Mouse (Mus musculus) limb, embryonic 14.5 days (tissue): ENCODE data around the gene Slc6a11. TPM values are rescaled to one million over a fixed set of nuclear protein-coding genes. Genes with fewer than 3 reads are reported as not detected.
A peak's percentile ranks its signal among the peaks of the same experiment; 100 is the strongest.

Experiments used
- ATAC-seq: fragments of 200-750 bp; cut with Nextera tagmentation; 2 replicates; pipeline ENCODE4 v1.8.0; 2017; ENCODE audit warnings: low read depth, moderate number of reproducible peaks, moderate TSS enrichment; ENCODE audit not compliant: low FRiP score
- DNase-seq: peaks from one replicate; pipeline ENCODE4 v3.0.0-alpha.2; 2015; ENCODE audit warnings: low spot score
- H3K27ac ChIP-seq: fragments of 300-500 bp; sonication (generic); replicated peaks from 2 replicates; pipeline ENCODE4 v1.5.1; 2014; ENCODE audit warnings: low read depth, mild to moderate bottlenecking, low read length, moderate library complexity, mixed read lengths
- H3K27me3 ChIP-seq: fragments of 300-500 bp; sonication (generic); 2 replicates; pipeline ENCODE4 v1.6.1; 2014; ENCODE audit warnings: low read length, mixed read lengths; ENCODE audit not compliant: control insufficient read depth, insufficient read depth
- H3K36me3 ChIP-seq: fragments of 300-500 bp; sonication (generic); 2 replicates; pipeline ENCODE4 v1.6.1; 2014; ENCODE audit warnings: mild to moderate bottlenecking, low read length, moderate library complexity, mixed read lengths; ENCODE audit not compliant: control insufficient read depth, insufficient read depth
- H3K4me1 ChIP-seq: fragments of 300-500 bp; sonication (generic); 2 replicates; pipeline ENCODE4 v1.6.1; 2014; ENCODE audit warnings: antibody characterized with exemption, low read length, mixed read lengths; ENCODE audit not compliant: control insufficient read depth, insufficient read depth
- H3K4me2 ChIP-seq: fragments of 300-500 bp; sonication (generic); replicated peaks from 2 replicates; pipeline ENCODE4 v1.6.1; 2014; ENCODE audit warnings: low read depth, mild to moderate bottlenecking, low read length, moderate library complexity; ENCODE audit not compliant: severe bottlenecking
- H3K4me3 ChIP-seq: fragments of 300-500 bp; sonication (generic); replicated peaks from 2 replicates; pipeline ENCODE4 v1.5.1; 2014; ENCODE audit warnings: low read length
- H3K9ac ChIP-seq: fragments of 300-500 bp; sonication (generic); 2 replicates; pipeline ENCODE4 v1.6.1; 2014; ENCODE audit warnings: mild to moderate bottlenecking, low read depth, low read length, moderate library complexity; ENCODE audit not compliant: severe bottlenecking
- H3K9me3 ChIP-seq: fragments of 300-500 bp; sonication (generic); 2 replicates; pipeline ENCODE4 v1.6.1; 2016; ENCODE audit warnings: low read length; ENCODE audit not compliant: control insufficient read depth
- POLR2A ChIP-seq: fragments of 200-500 bp; IDR thresholded peaks from 2 replicates; pipeline ENCODE4 v1.8.0; 2012; ENCODE audit warnings: inconsistent platforms, mild to moderate bottlenecking, moderate library complexity, borderline replicate concordance; ENCODE audit not compliant: insufficient read depth, insufficient read length; ENCODE audit errors: extremely low read depth
- WGBS: fragments of 180-500 bp; shearing (Covaris S2); extraction: QIAGEN DNeasy Blood & Tissue Kit; methylation state at CpG from one replicate; pipeline ENCODE4 v1.1.7; 2014; 5-methylcytosine and 5-hydroxymethylcytosine counted together
- polyA plus RNA-seq, 2 experiments: library from polyadenylated mRNA; depleted of rRNA in 1 of 2; stranded (reverse) in 1 of 2; unstranded in 1 of 2; fragments of >200 nt; fragmentation: Nextera tagmentation in 1 of 2; extraction: Ambion mirVana in 1 of 2; gene quantifications; 2 replicates each; pipeline versions ENCODE4 v1.2.1 to v1.2.3; 2012 to 2014

The Slc6a11 gene
- polyA plus RNA-seq, 2 experiments, result 0.11 TPM

DNA sequence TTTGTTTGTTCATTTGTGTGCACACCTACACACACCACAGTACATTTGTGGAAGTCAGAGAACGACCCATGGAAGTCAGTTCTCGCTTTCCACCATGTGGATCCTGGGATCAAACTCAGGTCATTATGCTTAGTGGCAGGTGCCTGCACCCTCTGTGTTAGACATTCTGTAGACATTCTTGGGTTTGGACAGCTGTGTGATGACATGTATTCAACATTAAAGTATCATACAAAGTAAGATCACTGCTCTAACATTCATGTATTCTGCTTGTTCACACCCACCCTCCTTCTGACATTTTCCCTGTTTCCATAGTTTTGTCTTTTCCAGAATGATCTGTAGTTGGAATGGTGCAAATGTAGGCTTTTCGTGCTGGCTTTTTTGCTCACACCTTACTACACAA, 73.5 kb downstream of the Slc6a11 start:
- DNase-seq, result no peak
- WGBS, result 80% methylated on average over 3 of the region's 3 CpGs
- no peak for ATAC-seq

DNA sequence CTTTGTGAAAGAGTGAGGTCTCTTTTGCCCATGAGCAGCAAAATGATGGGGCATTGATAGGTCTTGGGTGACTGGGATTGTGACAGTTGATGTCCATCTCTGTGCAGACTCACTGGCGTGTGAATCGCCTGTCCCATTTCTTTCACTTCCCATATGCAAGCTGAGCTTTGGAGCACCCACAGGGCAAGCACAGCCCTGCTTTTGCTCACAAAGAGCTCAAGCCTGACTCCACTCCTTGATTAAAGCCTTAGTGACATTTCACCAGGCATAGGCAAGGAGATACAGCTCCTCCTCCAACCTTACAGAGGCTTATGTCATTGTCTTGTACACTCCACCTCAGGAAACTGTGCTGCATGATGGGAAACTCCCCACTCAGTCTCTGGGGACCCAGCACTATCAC, 77.3 kb downstream of the Slc6a11 start:
- Histone ChIP-seq H3K4me2 (no peak overlapping the region), H3K27me3 (no peaks in the 10 kb centered on the region), H3K9me3 (no peaks in the 10 kb centered on the region), H3K9ac (no peak overlapping the region), H3K36me3 (no peaks in the 10 kb centered on the region), H3K27ac (no peak overlapping the region), H3K4me1 (no peaks in the 10 kb centered on the region), H3K4me3 (no peak overlapping the region)
- TF ChIP-seq POLR2A, result no peak
- DNase-seq, result no peak
- no peak for ATAC-seq
- 89% methylated on average over 2 of the region's 2 CpGs for WGBS

More for the DNA sequence above, 73.5 kb downstream of the Slc6a11 start:
- Histone ChIP-seq H3K9ac (no peak overlapping the region), H3K27ac (no peak overlapping the region), H3K4me3 (no peak overlapping the region), H3K27me3 (no peaks in the 10 kb centered on the region), H3K36me3 (no peaks in the 10 kb centered on the region), H3K4me1 (no peaks in the 10 kb centered on the region), H3K4me2 (no peak overlapping the region), H3K9me3 (no peaks in the 10 kb centered on the region)
- no peak for TF ChIP-seq POLR2A

DNA sequence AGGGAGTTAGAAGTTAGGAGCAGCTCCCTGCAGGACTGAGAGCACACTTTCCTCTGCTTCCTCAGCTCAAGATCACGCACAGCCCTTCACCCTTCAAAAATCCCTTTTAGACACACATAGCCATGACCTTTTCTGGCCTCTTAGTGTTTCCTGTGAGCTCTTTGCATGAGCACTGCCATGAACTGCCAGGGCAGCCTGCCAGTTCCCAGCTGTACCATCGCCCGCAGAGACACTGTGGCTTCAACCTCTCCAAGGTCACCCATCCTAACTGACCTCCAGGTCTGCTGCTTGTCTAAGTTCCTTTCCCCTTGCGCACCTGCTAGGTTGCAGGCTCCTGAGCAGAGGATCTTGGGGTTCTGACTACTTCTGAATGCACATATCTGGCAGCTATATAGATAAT, 83.4 kb downstream of the Slc6a11 start:
- H3K9ac ChIP-seq, result no peak overlapping the region
- no peak overlapping the region for H3K27ac ChIP-seq
- ATAC-seq (no peak), DNase-seq (no peak)
- no peaks in the 10 kb centered on the region for H3K9me3 ChIP-seq
- no peak overlapping the region for H3K4me2 ChIP-seq
- no peaks in the 10 kb centered on the region for H3K36me3 ChIP-seq
- no peaks in the 10 kb centered on the region for H3K4me1 ChIP-seq
- no peaks in the 10 kb centered on the region for H3K27me3 ChIP-seq
- 86% methylated on average over 4 of the region's 4 CpGs for WGBS
- TF ChIP-seq POLR2A, result no peak
- no peak overlapping the region for H3K4me3 ChIP-seq

DNA sequence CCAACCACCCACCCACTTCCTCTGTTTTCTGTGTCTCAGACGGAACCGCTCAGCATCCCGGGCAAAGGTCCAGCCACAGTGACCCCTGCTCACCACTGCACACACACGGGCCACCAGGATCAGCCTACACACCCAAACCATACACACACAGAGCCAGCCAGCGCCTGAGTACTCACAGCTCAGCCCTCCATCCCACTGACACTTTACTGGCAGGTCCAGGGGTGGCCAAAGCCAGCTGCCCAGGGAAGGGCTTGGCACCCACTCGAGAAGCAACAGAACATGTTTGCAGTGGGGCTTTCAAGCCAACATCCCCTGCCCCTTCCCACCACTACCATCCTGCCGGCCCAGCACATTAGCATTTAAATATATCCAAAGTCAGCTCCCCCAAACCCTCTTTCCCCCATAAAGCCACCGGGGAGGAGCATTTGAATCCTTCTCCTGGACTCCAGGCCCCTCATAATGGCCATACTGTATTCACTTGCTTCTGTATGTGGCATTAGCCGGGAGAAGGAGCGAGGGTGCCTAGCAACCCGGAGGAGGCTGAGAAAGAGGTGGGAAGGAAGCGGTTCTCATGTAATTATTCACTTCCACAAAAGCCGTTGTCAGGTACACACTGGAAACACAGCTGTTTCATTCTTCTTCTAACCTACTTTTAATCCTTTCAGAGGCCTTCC, 85.8 kb downstream of the Slc6a11 start:
- no peak for TF ChIP-seq POLR2A
- ATAC-seq (no peak), DNase-seq (no peak)
- Histone ChIP-seq H3K27ac (no peak overlapping the region), H3K27me3 (no peaks in the 10 kb centered on the region), H3K36me3 (no peaks in the 10 kb centered on the region), H3K4me1 (no peaks in the 10 kb centered on the region), H3K9ac (no peak overlapping the region), H3K9me3 (no peaks in the 10 kb centered on the region), H3K4me2 (no peak overlapping the region), H3K4me3 (no peak overlapping the region)
- WGBS, result 62% methylated on average over 13 of the region's 13 CpGs

DNA sequence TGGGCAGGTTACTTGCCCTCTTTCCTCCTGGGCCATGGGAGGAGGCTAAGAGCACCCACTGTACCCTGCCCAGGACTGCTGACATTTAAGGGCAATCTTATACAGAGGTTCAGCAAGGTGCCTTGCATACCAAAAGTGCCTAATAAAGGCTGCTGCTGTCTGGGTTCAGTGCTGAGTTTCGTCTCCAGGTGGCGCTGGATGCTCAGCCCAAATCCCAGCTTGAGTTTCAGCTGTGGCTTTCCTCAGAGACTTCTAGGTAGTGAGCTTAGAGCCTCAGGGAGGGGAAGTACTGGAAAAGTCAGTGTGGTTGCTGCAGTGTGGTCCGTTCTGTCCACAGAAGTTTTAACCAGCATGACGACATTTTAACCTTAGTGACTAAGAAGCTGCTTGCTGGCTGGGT, 93.4 kb downstream of the Slc6a11 start:
- no peaks in the 10 kb centered on the region for H3K9me3 ChIP-seq
- ATAC-seq (no peak), DNase-seq (peak; percentile 4)
- H3K4me2 ChIP-seq, result no peak overlapping the region
- no peak overlapping the region for H3K4me3 ChIP-seq
- no peaks in the 10 kb centered on the region for H3K36me3 ChIP-seq
- no peaks in the 10 kb centered on the region for H3K4me1 ChIP-seq
- TF ChIP-seq POLR2A, result no peak
- H3K27me3 ChIP-seq, result no peaks in the 10 kb centered on the region
- no peak overlapping the region for H3K9ac ChIP-seq
- WGBS, result 14% methylated on average over 4 of the region's 4 CpGs
- H3K27ac ChIP-seq, result no peak overlapping the region
